Mouse (Mus musculus): ENCODE data around the gene Odf4. TPM values are rescaled to one million over a fixed set of nuclear protein-coding genes. Genes with fewer than 3 reads are reported as not detected.
A peak's percentile ranks its signal among the peaks of the same experiment; 100 is the strongest.
"Not testable (repeated sequence)": the region's sequence is repeated elsewhere in the genome, so short reads cannot be mapped to it uniquely, and the experiment has no call there.

The Odf4 gene
- not detected for total RNA-seq (2021)
- long read RNA-seq, experiment 1 = 0 reads
- long read RNA-seq, experiment 2, partial matches to known transcripts = 0 of 1 reads
- long read RNA-seq, experiment 2, other reads (novel, unspliced or antisense) = 1 of 1 reads

- no peak for DNase-seq (ENCODE audit: low spot score in 2 of 2)
These were observed at the start of gene Odf4 for GRCm38 (mm10) chr11:68926981-68927380. Odf4 (minus strand) TSS chr11:68927081.

GRCm38 (mm10) chr11:68975601-68976000 lies 48.7 kb upstream of the Odf4 start:
- no peak for DNase-seq (ENCODE audit: low spot score in 2 of 2)

GRCm38 (mm10) chr11:68975085-68975484 lies 48.2 kb upstream of the Odf4 start, which contains the start of gene Rangrf:
Rangrf (minus strand) TSS chr11:68975185.
- DNase-seq (ENCODE audit: low spot score in 2 of 2) = no peak

- DNase-seq (ENCODE audit: low spot score in 2 of 2) = no peak
These were observed 47.2 kb upstream of the Odf4 start for GRCm38 (mm10) chr11:68974059-68974450.

- peak; percentile 77 to 79 for DNase-seq (ENCODE audit: low spot score in 2 of 2)
These were observed 46.6 kb upstream of the Odf4 start for GRCm38 (mm10) chr11:68973250-68974058.

- DNase-seq (ENCODE audit: low spot score in 2 of 2) = no peak
These were observed 43.4 kb upstream of the Odf4 start for GRCm38 (mm10) chr11:68970232-68970631.

- DNase-seq (ENCODE audit: low spot score in 2 of 2) = no peak
These were observed 41.9 kb upstream of the Odf4 start for GRCm38 (mm10) chr11:68968752-68969151.

- DNase-seq (ENCODE audit: low spot score in 2 of 2) = peak; percentile 89 to 93
These were observed 40.7 kb upstream of the Odf4 start, which contains the start of gene Slc25a35 for GRCm38 (mm10) chr11:68967337-68968282. Slc25a35 (plus strand) TSS chr11:68968131.

GRCm38 (mm10) chr11:68966554-68966953 lies 39.7 kb upstream of the Odf4 start:
- DNase-seq (ENCODE audit: low spot score in 2 of 2) = no peak

- peak in 1 of 2 experiments; percentile 62 for DNase-seq (ENCODE audit: low spot score in 2 of 2)
These were observed 39.0 kb upstream of the Odf4 start for GRCm38 (mm10) chr11:68965845-68966244.

- no peak for DNase-seq (ENCODE audit: low spot score in 2 of 2)
These were observed 38.2 kb upstream of the Odf4 start for GRCm38 (mm10) chr11:68965050-68965449.

- DNase-seq (ENCODE audit: low spot score in 2 of 2) = no peak
These were observed 36.5 kb upstream of the Odf4 start for GRCm38 (mm10) chr11:68963405-68963804.

- not testable (repeated sequence) for DNase-seq (ENCODE audit: low spot score in 2 of 2)
These were observed 35.3 kb upstream of the Odf4 start for GRCm38 (mm10) chr11:68962159-68962558.

GRCm38 (mm10) chr11:68961596-68961995 lies 34.7 kb upstream of the Odf4 start:
- no peak for DNase-seq (ENCODE audit: low spot score in 2 of 2)

- no peak for DNase-seq (ENCODE audit: low spot score in 2 of 2)
These were observed 31.1 kb upstream of the Odf4 start for GRCm38 (mm10) chr11:68957971-68958370.

GRCm38 (mm10) chr11:68957308-68957707 lies 30.4 kb upstream of the Odf4 start, which contains the start of gene Arhgef15:
Arhgef15 (minus strand) TSS chr11:68957480.
- no peak for DNase-seq (ENCODE audit: low spot score in 2 of 2)

GRCm38 (mm10) chr11:68956697-68957096 lies 29.8 kb upstream of the Odf4 start:
- DNase-seq (ENCODE audit: low spot score in 2 of 2) = no peak

GRCm38 (mm10) chr11:68956107-68956506 lies 29.2 kb upstream of the Odf4 start:
- DNase-seq (ENCODE audit: low spot score in 2 of 2) = no peak

- no peak for DNase-seq (ENCODE audit: low spot score in 2 of 2)
These were observed 28.6 kb upstream of the Odf4 start for GRCm38 (mm10) chr11:68955473-68955872.

- no peak for DNase-seq (ENCODE audit: low spot score in 2 of 2)
These were observed 27.5 kb upstream of the Odf4 start for GRCm38 (mm10) chr11:68954408-68954807.

GRCm38 (mm10) chr11:68953903-68954302 lies 27.0 kb upstream of the Odf4 start:
- no peak for DNase-seq (ENCODE audit: low spot score in 2 of 2)
